Mouse (Mus musculus): ENCODE measurements around the gene Rapgef4.

DNA sequence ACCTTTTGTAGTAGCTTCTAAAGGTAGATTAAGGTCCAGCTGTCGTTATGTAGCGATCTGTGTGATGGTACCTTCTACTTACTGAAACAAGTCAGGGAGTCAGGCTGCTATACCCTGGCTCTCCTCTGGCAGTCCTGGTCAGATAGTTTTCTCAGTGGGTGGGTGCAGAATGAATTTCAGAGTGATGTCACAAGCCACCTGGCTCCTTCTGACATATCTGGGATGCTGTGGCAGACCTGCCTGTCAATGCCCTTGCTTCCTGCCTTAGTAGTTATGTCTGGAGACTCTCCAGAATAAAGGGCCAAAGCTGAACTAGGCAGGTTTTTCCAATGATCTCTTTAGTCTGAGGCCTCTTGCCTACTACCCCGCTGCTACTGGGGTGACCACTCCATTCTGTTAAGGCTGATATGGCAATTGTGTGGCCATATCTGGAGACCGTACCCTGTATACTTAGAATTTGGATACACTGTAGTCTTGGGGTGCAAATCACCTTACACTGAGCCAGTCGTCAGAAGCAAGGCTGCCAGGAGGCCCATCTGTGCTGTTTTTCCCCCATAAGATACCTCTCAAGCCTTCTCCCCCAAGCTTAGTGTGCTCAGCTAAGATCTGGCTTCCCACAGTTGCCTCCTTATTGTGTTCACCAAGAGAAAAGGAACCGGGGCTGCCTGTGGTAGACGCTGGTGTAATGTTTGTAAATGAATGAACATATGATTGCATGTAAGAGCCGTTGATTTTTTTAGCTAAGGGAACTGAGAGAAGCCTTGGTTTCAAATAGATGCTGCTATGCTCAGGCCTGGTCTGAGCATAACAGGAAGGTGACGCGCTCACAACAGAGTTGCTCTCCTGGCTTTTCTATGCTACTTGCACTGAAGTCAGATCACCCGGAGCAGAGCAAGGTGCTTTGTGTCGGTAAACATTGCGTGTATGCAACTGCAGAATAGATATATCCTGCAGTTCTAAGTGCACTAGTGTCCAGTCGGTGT is 159.1 kb downstream of the Rapgef4 start:
- no peak for TF ChIP-seq CTCF (IDR thresholded peaks at IDR 0.05)
- no peak for TF ChIP-seq EP300 (IDR thresholded peaks at IDR 0.05; ENCODE audit: insufficient read depth, low read depth, low read length)
- TF ChIP-seq POLR2A (IDR thresholded peaks at IDR 0.05; ENCODE audit: insufficient read depth, low read depth, low read length), result no peak

Data from heart, adult 2 months (tissue).